Mouse (Mus musculus): ENCODE measurements around the gene B4galnt1.

DNA sequence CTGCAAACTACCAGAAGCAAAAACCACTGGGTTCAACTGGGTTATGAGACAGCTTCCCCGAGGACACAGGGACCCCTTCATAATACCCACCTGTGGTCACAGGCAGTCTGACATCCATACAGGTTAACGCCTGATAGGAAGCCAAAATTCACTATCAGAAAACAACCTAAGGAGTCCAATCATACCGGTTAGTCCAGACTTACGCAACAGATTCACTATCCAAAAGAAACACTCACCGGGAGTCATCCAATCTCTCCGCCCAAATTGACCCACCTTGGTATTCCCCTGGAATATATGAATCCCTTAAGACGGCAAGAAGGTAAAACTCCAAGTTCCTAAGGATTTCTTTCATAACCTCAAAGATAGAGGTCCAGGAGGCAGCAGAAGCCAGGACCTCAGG, 20.5 kb upstream of the B4galnt1 start:
- TF ChIP-seq POLR2A (IDR thresholded peaks at IDR 0.05; ENCODE audit: borderline replicate concordance, insufficient read depth, low read length) (no peak), CTCF (IDR thresholded peaks at IDR 0.05; ENCODE audit: borderline replicate concordance, insufficient read depth, low read depth, low read length) (no peak)
